Mouse (Mus musculus) liver, embryonic 12.5 days (tissue): Measurements from ENCODE around the gene Atp13a3. TPM values are rescaled to one million over a fixed set of nuclear protein-coding genes. Genes with fewer than 3 reads are reported as not detected.
A peak's percentile ranks its signal among the peaks of the same experiment; 100 is the strongest.

Source experiments
- ATAC-seq: fragments of 200-750 bp; cut with Nextera tagmentation; 2 replicates; pipeline ENCODE4 v1.8.0; 2017; ENCODE audit warnings: moderate number of reproducible peaks, mild to moderate bottlenecking, moderate library complexity
- H3K27ac ChIP-seq: fragments of 300-500 bp; sonication (generic); 2 replicates; pipeline ENCODE4 v1.5.1; 2016; ENCODE audit warnings: mild to moderate bottlenecking
- H3K27me3 ChIP-seq: fragments of 300-500 bp; sonication (generic); replicated peaks from 2 replicates; pipeline ENCODE4 v1.6.1; 2016; ENCODE audit warnings: mild to moderate bottlenecking, moderate library complexity
- H3K36me3 ChIP-seq: fragments of 300-500 bp; sonication (generic); 2 replicates; pipeline ENCODE4 v1.6.1; 2016; ENCODE audit warnings: mild to moderate bottlenecking, moderate library complexity
- H3K4me1 ChIP-seq: fragments of 300-500 bp; sonication (generic); 2 replicates; pipeline ENCODE4 v1.6.1; 2016
- H3K4me2 ChIP-seq: fragments of 300-500 bp; sonication (generic); 2 replicates; pipeline ENCODE4 v1.6.1; 2016; ENCODE audit warnings: mild to moderate bottlenecking, moderate library complexity
- H3K4me3 ChIP-seq: fragments of 300-500 bp; sonication (generic); 2 replicates; pipeline ENCODE4 v1.5.1; 2016; ENCODE audit warnings: mild to moderate bottlenecking, moderate library complexity
- H3K9ac ChIP-seq: fragments of 300-500 bp; sonication (generic); 2 replicates; pipeline ENCODE4 v1.6.1; 2016; ENCODE audit warnings: mild to moderate bottlenecking, moderate library complexity
- H3K9me3 ChIP-seq: fragments of 300-500 bp; sonication (generic); replicated peaks from 2 replicates; pipeline ENCODE4 v1.6.1; 2016; ENCODE audit warnings: mild to moderate bottlenecking, moderate library complexity
- WGBS: fragments of 180-500 bp; shearing (Covaris S2); methylation state at CpG from one replicate; pipeline ENCODE4 v1.1.7; 2016; ENCODE audit not compliant: insufficient replicate concordance; 5-methylcytosine and 5-hydroxymethylcytosine counted together
- polyA plus RNA-seq: library from polyadenylated mRNA; unstranded; fragments of >200 nt; fragmentation: Nextera tagmentation; extraction: Ambion mirVana; gene quantifications from 2 replicates; pipeline ENCODE4 v1.2.1, GENCODE M21; 2016

Atp13a3 gene
- polyA plus RNA-seq, 1 experiment from 2014 or later: 17.7 TPM

- WGBS: 41% methylated on average over 4 of the region's 4 CpGs
- Histone ChIP-seq H3K4me1 (peaks cover 42% of the 10 kb centered on the region), H3K4me2 (no peak overlapping the region), H3K9ac (no peak overlapping the region), H3K9me3 (no peaks in the 10 kb centered on the region), H3K27me3 (no peaks in the 10 kb centered on the region), H3K27ac (no peak overlapping the region), H3K4me3 (no peak overlapping the region), H3K36me3 (no peaks in the 10 kb centered on the region)
- no peak for ATAC-seq
These were observed 5.1 kb upstream of the Atp13a3 start for GRCm38 (mm10) chr16:30410914-30411313.

DNA sequence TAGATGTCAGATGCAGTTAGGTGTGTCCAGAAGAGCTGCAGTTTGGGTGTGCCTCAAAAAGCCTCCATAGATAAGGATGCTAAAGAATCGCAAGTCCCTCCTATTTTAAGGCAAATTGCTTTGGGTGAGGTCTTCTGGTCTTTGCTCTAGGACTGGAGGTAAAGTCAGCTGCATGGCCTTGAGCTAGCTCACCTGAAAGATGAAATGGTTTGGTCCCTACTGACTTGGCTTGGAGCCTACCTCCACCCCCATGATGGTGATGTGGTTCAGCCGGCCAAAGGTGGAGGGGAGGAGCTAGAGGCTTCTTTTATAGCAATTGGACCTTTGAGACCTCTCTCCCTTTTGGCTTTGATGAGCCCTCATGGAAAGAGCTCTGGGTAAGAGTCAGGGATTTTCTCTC lies 1.7 kb upstream of the Atp13a3 start:
- H3K27ac ChIP-seq: peak overlapping the region; percentile 73
- 36% methylated on average over 2 of the region's 2 CpGs for WGBS
- no peak overlapping the region; the same call in 1 of the 2 replicates for H3K9ac ChIP-seq
- H3K9me3 ChIP-seq: no peaks in the 10 kb centered on the region
- peak overlapping the region; percentile 41 for H3K4me2 ChIP-seq
- peak; percentile 79 for ATAC-seq
- H3K4me1 ChIP-seq: peaks cover 43% of the 10 kb centered on the region
- H3K27me3 ChIP-seq: no peaks in the 10 kb centered on the region
- no peaks in the 10 kb centered on the region for H3K36me3 ChIP-seq
- no peak overlapping the region for H3K4me3 ChIP-seq

DNA sequence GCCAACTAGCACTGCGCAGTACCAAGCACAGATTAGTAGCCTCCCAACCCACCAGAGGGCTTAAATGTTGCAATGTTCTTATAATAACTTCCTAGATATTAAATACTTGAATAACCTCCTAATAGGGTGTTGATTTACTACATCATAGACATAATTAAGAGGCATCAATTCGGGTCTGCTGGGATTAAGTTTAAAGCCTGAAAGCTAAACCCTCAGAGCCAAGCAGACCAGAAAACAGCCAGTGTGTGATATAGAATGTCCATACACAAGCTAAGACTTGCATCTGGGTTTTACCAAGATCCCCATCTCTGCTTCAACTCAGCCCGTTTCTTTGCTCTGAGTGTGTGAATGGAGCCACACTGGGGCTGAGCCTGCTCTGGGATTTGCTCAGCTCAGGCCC lies 2.2 kb downstream of the Atp13a3 start:
- H3K4me3 ChIP-seq: no peak overlapping the region
- H3K4me2 ChIP-seq: no peak overlapping the region
- H3K9me3 ChIP-seq: no peaks in the 10 kb centered on the region
- H3K27ac ChIP-seq: no peak overlapping the region
- H3K4me1 ChIP-seq: peaks cover 27% of the 10 kb centered on the region
- no peaks in the 10 kb centered on the region; the same call in 1 of the 2 replicates for H3K27me3 ChIP-seq
- WGBS: 67% methylated on average over 3 of the region's 3 CpGs
- no peak overlapping the region for H3K9ac ChIP-seq
- H3K36me3 ChIP-seq: no peaks in the 10 kb centered on the region
- no peak for ATAC-seq

GRCm38 (mm10) chr16:30397127-30398057 lies 8.4 kb downstream of the Atp13a3 start:
- H3K27me3 ChIP-seq: no peaks in the 10 kb centered on the region; the same call in 1 of the 2 replicates
- peak overlapping the region; percentile 12; the same call in 1 of the 2 replicates for H3K4me2 ChIP-seq
- H3K27ac ChIP-seq: 0 out of 2 replicates have a peak overlapping the region, but pooled peaks have one; percentile 4
- H3K4me1 ChIP-seq: peaks cover 24% of the 10 kb centered on the region
- no peak; the same call in 1 of the 2 replicates for ATAC-seq
- WGBS: 21% methylated on average over 15 of the region's 15 CpGs
- H3K4me3 ChIP-seq: no peak overlapping the region
- H3K9ac ChIP-seq: no peak overlapping the region
- no peaks in the 10 kb centered on the region for H3K9me3 ChIP-seq
- no peaks in the 10 kb centered on the region for H3K36me3 ChIP-seq

DNA sequence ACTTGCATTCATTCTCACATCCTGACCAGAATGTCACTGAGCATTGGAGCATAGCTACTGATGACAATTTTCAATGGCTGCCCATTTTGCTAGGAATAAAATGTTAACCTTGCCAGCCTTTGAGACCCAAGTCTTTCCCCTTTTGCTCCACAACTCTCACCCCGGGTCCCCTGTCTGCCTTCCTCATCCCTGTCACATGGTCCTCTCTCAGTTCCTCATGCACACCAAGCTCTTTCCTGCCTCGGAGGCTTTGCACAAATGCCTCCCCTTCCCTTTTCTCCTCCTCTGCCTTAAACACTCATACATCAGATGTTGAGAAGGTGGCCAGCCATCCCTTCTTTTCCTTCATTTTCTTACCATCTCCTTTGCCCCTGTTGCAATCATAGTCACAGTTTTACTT lies 10.6 kb downstream of the Atp13a3 start:
- Histone ChIP-seq H3K36me3 (no peaks in the 10 kb centered on the region), H3K9ac (no peak overlapping the region), H3K4me1 (peaks cover 32% of the 10 kb centered on the region), H3K4me3 (no peak overlapping the region), H3K4me2 (no peak overlapping the region), H3K9me3 (no peaks in the 10 kb centered on the region), H3K27me3 (no peaks in the 10 kb centered on the region; the same call in 1 of the 2 replicates), H3K27ac (no peak overlapping the region)
- 38% methylated on average over 2 of the region's 2 CpGs for WGBS
- no peak for ATAC-seq

GRCm38 (mm10) chr16:30390650-30391340 lies 15.0 kb downstream of the Atp13a3 start:
- H3K4me2 ChIP-seq: peak overlapping the region; percentile 95; the same call in 1 of the 2 replicates
- H3K4me1 ChIP-seq: peaks cover 46% of the 10 kb centered on the region
- 67% methylated on average over 5 of the region's 5 CpGs for WGBS
- no peaks in the 10 kb centered on the region for H3K9me3 ChIP-seq
- no peaks in the 10 kb centered on the region for H3K27me3 ChIP-seq
- no peak overlapping the region for H3K9ac ChIP-seq
- ATAC-seq: no peak
- peak overlapping the region; percentile 93; the same call in 1 of the 2 replicates for H3K27ac ChIP-seq
- no peak overlapping the region for H3K4me3 ChIP-seq
- H3K36me3 ChIP-seq: peaks cover 6% of the 10 kb centered on the region

DNA sequence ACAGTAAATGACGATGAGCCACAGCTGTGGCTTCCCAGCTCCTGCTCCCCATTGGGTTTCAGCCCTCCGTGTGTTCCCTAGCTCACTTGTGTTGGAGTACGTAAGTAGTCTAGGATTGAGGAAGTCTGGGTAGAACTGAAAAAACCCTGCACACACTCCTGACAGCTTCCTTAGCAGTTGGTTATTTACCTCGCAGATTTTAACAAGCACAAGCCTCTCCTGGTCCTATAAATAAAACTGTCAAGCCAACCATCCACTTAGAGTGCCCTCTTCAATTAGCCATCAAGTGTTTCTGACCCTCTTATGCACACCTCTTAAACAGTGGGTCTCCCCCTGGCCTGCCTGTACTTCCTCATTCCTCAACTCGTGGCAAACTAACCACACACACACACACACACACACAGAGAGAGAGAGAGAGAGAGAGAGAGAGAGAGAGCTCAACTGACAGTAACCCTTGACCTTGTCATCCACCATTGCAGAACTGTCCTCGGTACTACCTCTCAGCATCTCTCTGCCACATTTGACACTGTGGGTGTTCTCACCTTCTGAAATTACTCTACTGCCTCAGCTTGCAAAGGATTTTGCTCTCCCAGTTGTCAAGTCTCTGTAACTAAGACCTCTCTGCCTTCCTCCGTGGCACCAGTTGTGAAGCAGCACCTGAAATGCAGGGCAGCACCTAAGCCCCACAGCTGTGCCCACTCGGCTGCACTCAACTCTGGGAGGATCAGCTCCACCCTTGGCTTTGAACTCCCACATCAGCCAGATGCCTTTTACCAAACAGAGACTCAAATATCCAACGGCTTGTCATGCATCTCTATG lies 15.7 kb downstream of the Atp13a3 start:
- WGBS: 33% methylated on average over 9 of the region's 9 CpGs
- no peak for ATAC-seq
- H3K4me3 ChIP-seq: peak overlapping the region; percentile 99

DNA sequence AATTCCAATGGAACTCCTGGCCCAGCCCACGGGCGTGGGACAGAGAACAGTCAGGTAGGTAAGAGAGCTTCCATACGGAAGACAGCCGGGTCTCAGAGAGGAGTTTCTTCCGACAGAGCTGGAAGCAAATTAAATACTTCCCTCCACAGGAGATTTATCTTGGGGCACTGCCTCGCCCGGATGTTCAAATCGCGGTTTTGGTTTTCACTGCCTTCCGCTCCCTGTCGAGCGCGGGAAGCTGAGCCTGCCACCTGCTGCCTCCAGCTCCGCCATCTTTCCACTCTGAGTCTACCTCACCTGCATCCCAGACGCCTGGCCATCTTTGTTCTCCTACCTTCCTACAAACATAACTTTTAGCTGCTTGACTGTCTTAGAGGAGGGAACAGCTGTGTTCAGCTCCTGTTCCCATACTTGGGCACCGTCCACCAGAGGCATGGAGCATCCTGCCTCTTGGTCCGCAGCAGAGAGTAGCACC lies 16.5 kb downstream of the Atp13a3 start:
- Histone ChIP-seq H3K36me3 (peaks cover 19% of the 10 kb centered on the region), H3K4me3 (peak overlapping the region; percentile 99), H3K4me2 (peak overlapping the region; percentile 95), H3K4me1 (peaks cover 55% of the 10 kb centered on the region), H3K27ac (peak overlapping the region; percentile 93), H3K9me3 (no peaks in the 10 kb centered on the region), H3K27me3 (no peaks in the 10 kb centered on the region), H3K9ac (peak overlapping the region; percentile 97)
- ATAC-seq: peak; percentile 28
- WGBS: 5% methylated on average over 17 of the region's 17 CpGs

More for the DNA sequence above, 15.7 kb downstream of the Atp13a3 start:
- Histone ChIP-seq H3K9me3 (no peaks in the 10 kb centered on the region), H3K9ac (peak overlapping the region; percentile 97), H3K4me1 (peaks cover 52% of the 10 kb centered on the region), H3K4me2 (peak overlapping the region; percentile 95), H3K27me3 (no peaks in the 10 kb centered on the region), H3K36me3 (peaks cover 11% of the 10 kb centered on the region), H3K27ac (peak overlapping the region; percentile 93)

DNA sequence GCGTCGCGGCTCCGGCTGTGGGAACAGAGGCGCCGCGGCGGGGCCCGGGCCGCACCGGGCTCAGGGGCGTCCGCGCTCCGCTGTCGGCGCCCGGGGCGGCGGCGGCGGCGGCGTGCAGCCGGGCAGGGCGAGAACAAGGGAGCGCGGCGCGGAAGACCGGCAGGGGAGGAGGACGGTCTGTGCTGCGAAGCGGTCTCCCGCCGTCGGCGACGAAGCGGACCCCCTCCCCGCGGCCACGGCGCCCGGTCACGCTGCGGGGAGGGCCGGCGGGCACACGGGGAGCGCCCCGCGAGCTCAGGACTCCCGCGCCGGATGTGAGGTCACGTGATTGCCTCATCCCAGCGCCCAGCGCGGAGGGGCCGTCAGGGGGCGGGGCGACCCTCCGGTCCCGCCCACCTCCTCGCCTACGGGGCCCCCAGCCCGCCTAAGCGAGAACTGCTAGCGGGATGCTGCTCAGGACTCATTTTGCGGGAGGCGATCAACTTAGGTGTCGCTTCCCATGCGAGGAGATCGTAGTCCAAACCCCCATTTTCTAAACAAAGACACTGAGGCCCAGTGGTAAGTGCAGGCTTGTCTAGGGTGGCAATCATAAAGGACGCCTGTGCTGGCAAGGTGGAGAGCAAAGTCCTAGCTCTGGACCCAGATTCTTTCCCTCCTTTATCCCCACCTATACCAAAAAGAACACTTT lies 17.1 kb downstream of the Atp13a3 start:
- H3K27ac ChIP-seq: peak overlapping the region; percentile 93
- H3K4me3 ChIP-seq: peak overlapping the region; percentile 99
- H3K4me1 ChIP-seq: peaks cover 50% of the 10 kb centered on the region
- WGBS: 0% methylated on average over 69 of the region's 76 CpGs
- H3K36me3 ChIP-seq: peaks cover 23% of the 10 kb centered on the region
- no peaks in the 10 kb centered on the region for H3K9me3 ChIP-seq
- no peaks in the 10 kb centered on the region for H3K27me3 ChIP-seq
- peak overlapping the region; percentile 95 for H3K4me2 ChIP-seq
- peak overlapping the region; percentile 97 for H3K9ac ChIP-seq
- peak; percentile 85 for ATAC-seq

GRCm38 (mm10) chr16:30387871-30388460 lies 17.8 kb downstream of the Atp13a3 start:
- Histone ChIP-seq H3K36me3 (peaks cover 30% of the 10 kb centered on the region), H3K27ac (peak overlapping the region; percentile 93), H3K9ac (peak overlapping the region; percentile 97), H3K4me2 (peak overlapping the region; percentile 95), H3K27me3 (no peaks in the 10 kb centered on the region), H3K4me3 (peak overlapping the region; percentile 99), H3K9me3 (no peaks in the 10 kb centered on the region), H3K4me1 (peaks cover 50% of the 10 kb centered on the region)
- peak; percentile 54 for ATAC-seq
- 2% methylated on average over 47 of the region's 49 CpGs for WGBS
